ENCODE assay signal across 9 mouse cellular contexts in genomic region chr11:113805974-113806373, GRCm38 (mm10). TPM values are rescaled to one million over a fixed set of nuclear protein-coding genes. Genes with fewer than 3 reads are reported as not detected.
DNase-seq lines count a peak whose midpoint lies in the region; ATAC-seq and TF ChIP-seq lines count a peak whose summit lies in the region.
"Had no signal": no experiment of that assay in that cellular context is flagged by ENCODE, and none has a peak within 500 bp of the region (broad histone marks: within the 10 kb centered on the region; RNA-seq: fewer than 3 reads in every experiment).

No protein-coding gene starts in this region.

- H3K9ac ChIP-seq in hindbrain, embryonic 13.5 days, result peak overlapping the region; percentile 19; the same call in 1 of the 2 replicates
- H3K9ac ChIP-seq in hindbrain, embryonic 14.5 days, result no peak overlapping the region
- H3K9ac ChIP-seq in lung, embryonic 16.5 days (ENCODE audit: low read length), result no peak overlapping the region; the same call in 1 of the 2 replicates
- H3K9ac ChIP-seq in liver, postnatal 0 days (replicated peaks), result no peak overlapping the region
- H3K9ac ChIP-seq: limb, embryonic 13.5 days had no signal

- H3K4me1 ChIP-seq in hindbrain, embryonic 13.5 days (replicated peaks), result peaks cover 39% of the 10 kb centered on the region
- H3K4me1 ChIP-seq in hindbrain, embryonic 14.5 days (replicated peaks; ENCODE audit: control insufficient read depth, insufficient read depth, low read length), result peaks cover 9% of the 10 kb centered on the region; the same call in 1 of the 2 replicates
- peaks cover 47% of the 10 kb centered on the region for H3K4me1 ChIP-seq in lung, embryonic 16.5 days (replicated peaks; ENCODE audit: control insufficient read depth, insufficient read depth, low read length)
- no peaks in the 10 kb centered on the region for H3K4me1 ChIP-seq in cortical plate, adult 2 months (ENCODE audit: control insufficient read depth, insufficient read depth, low read length)
- H3K4me1 ChIP-seq in liver, postnatal 0 days (ENCODE audit: insufficient read depth), result peaks cover 8% of the 10 kb centered on the region; the same call in 1 of the 2 replicates

- 0 out of 2 replicates have a peak, but pooled peaks cover 4% of the 10 kb centered on the region for H3K36me3 ChIP-seq in hindbrain, embryonic 13.5 days
- peaks cover under 1% of the 10 kb centered on the region; the same call in 1 of the 2 replicates for H3K36me3 ChIP-seq in hindbrain, embryonic 14.5 days (replicated peaks; ENCODE audit: control insufficient read depth, insufficient read depth)
- H3K36me3 ChIP-seq in lung, embryonic 16.5 days (ENCODE audit: control insufficient read depth, insufficient read depth, low read length), result no peaks in the 10 kb centered on the region
- H3K36me3 ChIP-seq in liver, postnatal 0 days (replicated peaks; ENCODE audit: insufficient read depth, low read length), result no peaks in the 10 kb centered on the region

- H3K9me3 ChIP-seq in hindbrain, embryonic 13.5 days, result no peaks in the 10 kb centered on the region
- H3K9me3 ChIP-seq in hindbrain, embryonic 14.5 days (ENCODE audit: control insufficient read depth, low read length), result no peaks in the 10 kb centered on the region
- H3K9me3 ChIP-seq in lung, embryonic 16.5 days (ENCODE audit: control insufficient read depth, low read length), result no peaks in the 10 kb centered on the region
- no peaks in the 10 kb centered on the region for H3K9me3 ChIP-seq in liver, postnatal 0 days (ENCODE audit: low read length)
- H3K9me3 ChIP-seq: limb, embryonic 13.5 days had no signal

- peaks cover 2% of the 10 kb centered on the region; the same call in 1 of the 2 replicates for H3K27me3 ChIP-seq in hindbrain, embryonic 13.5 days
- no peaks in the 10 kb centered on the region for H3K27me3 ChIP-seq in hindbrain, embryonic 14.5 days (ENCODE audit: control insufficient read depth, insufficient read depth, low read length)
- no peaks in the 10 kb centered on the region for H3K27me3 ChIP-seq in lung, embryonic 16.5 days (ENCODE audit: control insufficient read depth, insufficient read depth, low read depth, low read length)
- no peaks in the 10 kb centered on the region for H3K27me3 ChIP-seq in liver, postnatal 0 days (ENCODE audit: insufficient read depth, low read length)
- H3K27me3 ChIP-seq: limb, embryonic 13.5 days had no signal

- no peak for TF ChIP-seq POLR2A in cortical plate, adult 2 months (IDR thresholded peaks at IDR 0.05; ENCODE audit: extremely low read depth, insufficient read depth, low read length)

- WGBS in hindbrain, embryonic 13.5 days, result 70% methylated on average over 10 of the region's 10 CpGs
- WGBS in hindbrain, embryonic 14.5 days, result 73% methylated on average over 10 of the region's 10 CpGs
- 51% methylated on average over 10 of the region's 10 CpGs for WGBS in lung, embryonic 16.5 days
- 35% methylated on average over 10 of the region's 10 CpGs for WGBS in liver, postnatal 0 days (ENCODE audit: insufficient replicate concordance)

- ATAC-seq in hindbrain, embryonic 13.5 days (ENCODE audit: low FRiP score), result no peak
- no peak for ATAC-seq in hindbrain, embryonic 14.5 days (ENCODE audit: low FRiP score)
- ATAC-seq in lung, embryonic 16.5 days (ENCODE audit: low read depth), result no peak
- ATAC-seq in liver, postnatal 0 days, result no peak
- no peak for ATAC-seq in inflammation-experienced regulatory T-cells, adult 6 months

- DNase-seq in hindbrain, embryonic 14.5 days (ENCODE audit: low spot score), result no peak
- no peak for DNase-seq in lung, postnatal 36 days
- no peak for DNase-seq in liver, postnatal 0 days
- DNase-seq: spleen, adult 18-20 months had no signal

- no peak overlapping the region for H3K4me3 ChIP-seq in hindbrain, embryonic 13.5 days
- H3K4me3 ChIP-seq in hindbrain, embryonic 14.5 days (replicated peaks; ENCODE audit: low read length), result no peak overlapping the region
- no peak overlapping the region for H3K4me3 ChIP-seq in lung, embryonic 16.5 days (ENCODE audit: low read length)
- H3K4me3 ChIP-seq in cortical plate, adult 2 months (ENCODE audit: insufficient read depth, low read length), result no peak overlapping the region
- no peak overlapping the region for H3K4me3 ChIP-seq in liver, postnatal 0 days (ENCODE audit: low read depth, low read length)
- H3K4me3 ChIP-seq: limb, embryonic 13.5 days had no signal

- TF ChIP-seq CTCF in cortical plate, adult 2 months (IDR thresholded peaks at IDR 0.05; ENCODE audit: extremely low read depth, insufficient read depth, low read length), result no peak
- TF ChIP-seq CTCF in liver, postnatal 0 days (IDR thresholded peaks at IDR 0.05; ENCODE audit: low read depth), result 0 out of 2 replicates have a peak, but pooled peaks have one; percentile 17

- no peak overlapping the region for H3K4me2 ChIP-seq in hindbrain, embryonic 13.5 days
- no peak overlapping the region for H3K4me2 ChIP-seq in hindbrain, embryonic 14.5 days (replicated peaks)
- H3K4me2 ChIP-seq in lung, embryonic 16.5 days (ENCODE audit: low read depth, low read length), result no peak overlapping the region
- no peak overlapping the region for H3K4me2 ChIP-seq in liver, postnatal 0 days (ENCODE audit: low read depth, low read length)
- H3K4me2 ChIP-seq: limb, embryonic 13.5 days had no signal

- no peak overlapping the region for H3K27ac ChIP-seq in hindbrain, embryonic 13.5 days
- H3K27ac ChIP-seq in hindbrain, embryonic 14.5 days, result no peak overlapping the region
- H3K27ac ChIP-seq in lung, embryonic 16.5 days (ENCODE audit: low read length), result peak overlapping the region; percentile 69
- peak overlapping the region; percentile 57 for H3K27ac ChIP-seq in cortical plate, adult 2 months (ENCODE audit: insufficient read depth, low read length)
- peak overlapping the region; percentile 49 for H3K27ac ChIP-seq in liver, postnatal 0 days (ENCODE audit: low read depth)
- H3K27ac ChIP-seq: limb, embryonic 13.5 days had no signal

- TF ChIP-seq EP300 in liver, postnatal 0 days (IDR thresholded peaks at IDR 0.05; ENCODE audit: low read depth), result no peak

RNA-seq across cellular contexts. Expression of gene Cdc42ep4, which starts 54.3 kb away (rescaled TPM):
- 73.0 and 73.7 TPM in 2 replicates for polyA plus RNA-seq in hindbrain, embryonic 13.5 days (2015; fragmentation: Nextera tagmentation; extraction: Ambion mirVana)
- polyA plus RNA-seq in hindbrain, embryonic 14.5 days (2014; fragmentation: Nextera tagmentation; extraction: Ambion mirVana), result 42.0 and 43.8 TPM in 2 replicates
- 129 and 130 TPM in 2 replicates for polyA plus RNA-seq in lung, embryonic 16.5 days (2015; fragmentation: Nextera tagmentation; extraction: Ambion mirVana)
- polyA plus RNA-seq in cortical plate, adult 2 months (2012; rRNA removed), result 24.3 and 24.7 TPM in 2 replicates
- polyA plus RNA-seq in liver, postnatal 0 days (2015; fragmentation: Nextera tagmentation; extraction: Ambion mirVana), result 12.4 and 13.7 TPM in 2 replicates
- 1 to 10 TPM; 1.2 to 2.9 (median 1.5) TPM for polyA plus RNA-seq in inflammation-experienced regulatory T-cells, adult 6 months (2017; shearing (Covaris generic))

Comparison
In these comparisons a context has a peak if more than half of its experiments do, and no peak if none do; other contexts are left out.
1. H3K27ac ChIP-seq: peak in lung, embryonic 16.5 days (single experiment), cortical plate, adult 2 months (single experiment) and liver, postnatal 0 days (single experiment); none in hindbrain, embryonic 13.5 days (single experiment) and hindbrain, embryonic 14.5 days (single experiment).